Mouse (Mus musculus) inflammation-experienced regulatory T-cells, adult 6 months (primary cell): ENCODE measurements at regions not wholly inside any gene's neighbourhood (a gene's known extent, or its start where the extent isn't known, plus 50 kb on each side); places are given as distances from the start of the nearest gene placed in this dataset.

ENCODE experiments used
- ATAC-seq: one replicate; pipeline ENCODE4 v1.8.0; 2017

- no peak for ATAC-seq
These were observed 69.6 kb upstream of the Six2 start for GRCm38 (mm10) chr17:85757647-85758046.

DNA sequence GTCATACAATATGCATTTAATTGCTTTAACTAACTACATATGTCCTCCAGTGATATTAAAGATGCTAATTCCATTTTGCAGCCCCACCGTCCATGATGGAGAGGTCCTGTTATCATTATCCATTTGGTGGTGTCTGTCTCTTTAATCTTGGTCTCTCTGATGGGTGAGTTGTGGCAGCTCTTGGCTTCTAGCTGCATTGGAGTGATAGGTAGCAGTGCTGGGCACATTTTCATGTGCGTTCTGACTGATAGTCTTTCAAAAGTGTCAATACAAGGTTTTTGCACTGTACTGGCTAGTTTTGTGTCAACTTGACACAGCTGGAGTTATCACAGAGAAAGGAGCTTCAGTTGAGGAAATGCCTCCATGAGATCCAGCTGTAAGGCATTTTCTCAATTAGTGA lies 67.5 kb upstream of the Six2 start:
- no peak for ATAC-seq

- no peak for ATAC-seq
These were observed 60.6 kb upstream of the Six2 start for GRCm38 (mm10) chr17:85748649-85749081.

DNA sequence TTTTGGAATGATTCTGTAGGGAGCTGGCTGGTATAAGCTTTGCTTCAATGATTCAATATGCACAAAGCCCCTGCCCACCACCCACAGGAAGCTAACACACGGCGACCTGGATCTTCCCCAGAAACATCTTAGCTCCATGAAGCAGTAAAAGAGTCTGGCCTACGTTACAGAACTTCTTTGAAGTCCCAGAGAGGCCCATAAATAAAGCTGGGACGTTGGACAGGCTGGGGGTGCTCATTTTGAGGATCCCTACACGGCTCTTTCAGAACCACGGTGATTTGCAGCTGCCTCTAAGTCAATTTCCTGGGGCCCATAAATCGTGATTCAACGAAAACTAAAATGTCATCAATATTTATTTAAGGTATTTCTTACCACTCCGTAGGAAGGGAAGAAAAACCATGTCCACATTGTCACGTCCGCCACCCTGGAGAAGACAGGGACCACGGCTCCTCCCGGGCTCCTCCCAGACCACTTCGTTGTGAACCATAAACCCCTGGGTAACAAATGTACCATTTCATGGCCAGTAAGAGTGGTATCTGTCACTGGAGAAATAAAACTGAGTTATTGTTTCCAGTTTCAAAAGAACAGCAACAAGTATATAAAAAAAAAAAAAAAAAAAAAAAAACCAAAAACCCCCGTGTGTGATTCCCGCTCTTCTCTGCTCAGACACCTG lies 60.0 kb upstream of the Six2 start:
- no peak for ATAC-seq
